Mouse (Mus musculus) urinary bladder, postnatal 4 days (tissue): ENCODE results near the gene Otud3.
A peak's percentile ranks its signal among the peaks of the same experiment; 100 is the strongest.
"Not testable (repeated sequence)": the region's sequence is repeated elsewhere in the genome, so short reads cannot be mapped to it uniquely, and the experiment has no call there.

Experiments used
- DNase-seq, 2 experiments: peaks; one replicate each; pipeline ENCODE4 v3.0.0; 2021 to 2022; ENCODE audit warnings: low spot score in 2 of 2

The Otud3 gene

DNA sequence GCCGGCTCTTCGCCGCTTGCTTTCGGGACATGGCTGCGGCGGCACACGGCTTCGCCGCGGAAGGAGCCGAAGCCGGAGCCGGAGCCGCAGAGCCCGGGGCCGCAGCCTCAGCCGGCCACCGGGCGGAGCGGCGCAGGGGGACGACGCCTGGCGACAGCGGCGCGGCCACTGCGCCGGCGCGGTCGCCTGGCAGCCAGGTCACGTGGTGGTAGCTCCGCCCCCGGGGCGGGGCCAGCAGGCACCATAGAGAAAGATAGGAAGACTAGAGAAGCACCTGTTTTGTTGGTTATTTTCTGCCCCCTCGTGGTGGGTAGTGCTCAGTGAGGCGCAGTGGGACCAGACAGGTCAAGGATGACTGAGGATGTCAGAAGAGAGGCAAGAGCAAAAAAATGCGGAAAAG is at the start of gene Otud3:
Otud3 (minus strand) TSS at position 149 of the 400 bp plus-strand sequence.
- peak; percentile 93 to 94 for DNase-seq

DNA sequence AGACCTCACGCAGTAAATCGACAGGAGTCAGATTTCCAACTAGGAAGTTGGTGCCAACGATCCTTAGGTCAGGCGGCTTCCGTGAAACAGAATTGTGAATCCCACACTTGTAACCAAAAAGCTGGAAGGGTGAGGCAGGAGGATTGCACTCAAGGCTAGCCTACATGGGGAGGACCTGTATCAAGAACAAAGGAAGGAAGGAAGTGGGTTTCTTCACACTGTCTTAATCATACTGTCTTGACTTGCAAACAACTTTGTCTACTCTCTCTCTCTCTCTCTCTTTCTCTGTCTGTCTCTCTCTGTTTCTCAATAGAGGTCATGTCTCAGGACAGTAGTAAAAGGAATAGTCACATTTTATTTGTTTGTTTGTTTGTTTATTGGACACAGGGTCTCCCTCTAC is 49.0 kb upstream of the Otud3 start:
- no peak for DNase-seq

DNA sequence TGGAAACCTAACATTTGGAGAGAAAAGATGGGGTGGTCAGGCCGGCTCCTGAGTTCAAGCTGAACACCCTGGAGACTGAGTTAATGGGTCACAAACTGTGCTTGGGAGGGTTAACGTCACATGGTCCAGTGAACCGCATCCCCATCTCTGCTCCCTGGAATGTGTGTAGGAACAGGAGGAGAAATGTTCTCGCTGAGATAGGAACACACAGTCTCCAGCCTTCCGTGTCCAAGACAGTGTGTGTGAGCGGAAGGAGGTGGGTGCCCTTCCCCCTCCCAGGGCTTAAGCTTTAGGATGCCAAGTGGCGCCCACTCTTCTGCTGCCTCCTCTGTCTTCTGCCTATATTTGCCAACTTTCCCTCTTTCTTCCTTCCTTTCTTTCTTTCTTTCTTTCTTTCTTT is 46.2 kb upstream of the Otud3 start:
- DNase-seq: no peak

DNA sequence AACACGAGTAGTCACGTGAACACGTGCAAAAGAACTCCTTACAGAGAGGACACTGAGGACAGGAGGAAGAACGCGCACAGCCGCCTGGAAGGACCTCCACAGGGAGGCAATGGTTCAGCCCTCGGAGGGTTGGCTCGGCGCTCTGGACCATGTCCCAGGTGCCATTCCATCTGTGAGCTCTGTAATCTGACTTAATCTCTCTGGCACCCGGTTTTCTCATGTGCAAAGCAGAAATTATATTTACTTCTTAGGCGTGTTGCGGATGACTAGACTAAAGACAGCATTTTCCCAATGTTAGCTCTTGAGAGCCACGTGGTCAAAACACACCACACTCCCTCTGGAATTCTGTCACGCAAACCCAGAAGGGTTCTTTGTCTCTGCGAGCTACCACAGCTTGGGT is 45.4 kb upstream of the Otud3 start:
- DNase-seq: no peak

DNA sequence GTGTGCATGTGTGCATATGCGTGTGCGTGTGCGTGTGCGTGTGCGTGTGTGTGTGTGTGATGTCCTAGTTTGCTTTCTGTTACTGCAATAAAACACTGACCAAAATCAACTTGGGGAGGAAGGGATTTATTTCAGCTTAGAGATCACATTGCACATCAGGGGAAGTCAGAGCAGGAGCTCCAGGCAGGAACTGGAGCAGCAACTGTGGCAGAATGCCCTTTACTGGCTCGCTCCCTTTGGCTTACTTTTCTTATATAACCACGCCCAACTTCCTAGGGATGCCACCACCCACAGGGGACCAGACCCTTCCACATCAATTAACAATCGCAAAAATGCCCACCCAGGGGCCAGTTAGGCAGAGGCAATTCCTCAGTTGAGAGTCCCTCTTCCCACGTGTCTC is 44.9 kb upstream of the Otud3 start:
- DNase-seq: no peak

DNA sequence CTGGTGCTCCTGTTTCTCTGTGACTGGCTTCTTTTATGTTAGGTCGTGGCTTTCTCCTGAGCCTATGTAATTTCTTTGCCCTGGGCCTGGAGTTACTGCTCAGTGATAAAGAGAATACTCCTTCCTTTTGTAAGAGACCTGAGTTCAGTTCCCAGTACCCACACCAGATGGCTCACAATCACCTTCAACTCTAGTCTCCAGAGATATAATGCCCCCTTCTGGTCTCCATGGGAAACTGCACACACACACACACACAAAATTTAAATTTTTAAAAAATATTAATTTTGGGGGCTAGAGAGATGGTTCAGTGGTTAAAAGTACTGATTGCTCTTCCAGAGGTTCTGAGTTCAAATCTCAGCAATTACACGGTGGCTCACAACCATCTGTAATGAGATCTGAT is 34.5 kb upstream of the Otud3 start:
- DNase-seq: no peak

DNA sequence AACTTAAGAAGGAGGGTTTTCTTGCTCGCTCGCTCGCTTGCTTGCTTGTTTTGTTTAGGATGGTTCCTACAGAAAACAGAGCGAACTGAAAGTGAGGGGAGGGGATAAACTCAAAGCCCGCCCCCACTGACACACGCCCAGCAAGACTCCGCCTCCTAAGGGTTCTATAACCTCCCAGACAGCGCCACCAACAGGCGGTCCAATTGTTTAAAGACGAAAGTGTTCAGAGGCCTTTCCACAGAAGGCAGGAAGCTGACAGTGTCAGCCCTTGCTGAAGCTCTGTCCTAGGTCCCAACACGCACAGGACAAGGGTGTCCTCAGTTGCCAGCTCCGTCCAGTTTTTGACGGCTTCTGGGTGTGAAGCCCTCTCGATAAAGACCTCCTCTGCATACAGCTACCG is 30.0 kb upstream of the Otud3 start:
- peak; percentile 46 to 83 for DNase-seq

DNA sequence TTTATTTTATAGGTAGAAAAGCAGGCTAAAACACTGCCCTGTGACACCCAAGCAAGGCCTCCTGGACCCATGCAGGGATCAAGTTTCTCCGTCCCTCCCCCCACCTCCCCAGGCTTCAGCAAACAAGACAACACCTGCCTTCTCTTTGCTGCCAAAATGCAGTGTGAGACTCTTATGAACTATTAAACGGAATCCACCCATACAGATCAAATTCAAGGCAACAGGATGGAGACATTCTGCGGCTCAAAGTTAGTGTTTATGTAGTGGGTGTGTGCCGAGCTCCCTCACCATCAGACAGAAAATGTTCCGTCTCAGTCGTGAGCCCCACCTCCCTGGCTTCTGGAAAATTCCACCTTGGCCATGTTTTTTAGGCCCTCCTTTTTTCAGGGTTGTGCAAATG is 28.2 kb upstream of the Otud3 start:
- DNase-seq: no peak

DNA sequence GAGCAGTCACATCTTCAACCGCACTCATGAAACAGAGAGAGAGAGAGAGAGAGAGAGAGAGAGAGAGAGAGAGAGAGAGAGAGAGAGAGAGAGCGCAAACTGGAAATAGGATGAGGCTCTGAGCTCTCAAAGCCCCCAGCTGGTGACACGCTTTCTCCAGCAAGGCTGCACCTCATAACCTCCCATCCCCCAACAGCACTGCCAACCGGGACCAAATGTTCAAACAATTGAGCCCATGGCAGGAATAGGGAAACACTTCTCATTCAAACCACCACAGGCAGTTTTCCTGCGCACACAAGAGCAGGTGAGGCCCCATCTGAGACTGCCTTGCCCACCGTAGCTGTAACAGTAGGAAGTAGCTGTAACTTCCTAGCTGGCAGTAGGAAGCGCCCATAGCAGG is 27.7 kb upstream of the Otud3 start:
- DNase-seq: no peak

DNA sequence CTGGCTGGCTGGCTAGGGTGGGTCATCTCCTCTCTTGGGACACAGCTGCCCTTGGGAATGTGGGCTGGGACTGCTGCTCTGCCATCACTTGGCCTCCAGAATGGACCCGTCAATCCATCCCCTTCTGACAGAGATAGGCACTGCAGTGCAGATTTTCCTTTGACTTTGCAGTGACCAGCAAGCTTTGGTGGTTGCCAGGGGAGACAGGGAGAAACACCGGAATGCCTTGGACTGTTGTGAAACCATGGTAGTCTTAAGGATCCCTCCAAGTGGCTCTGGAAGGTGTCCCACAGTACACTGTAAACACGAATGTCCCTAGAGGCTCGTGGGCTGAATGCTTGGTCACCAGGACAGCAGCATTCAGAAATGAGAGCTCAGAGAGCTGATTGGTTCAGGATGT is 25.7 kb upstream of the Otud3 start:
- DNase-seq: no peak

DNA sequence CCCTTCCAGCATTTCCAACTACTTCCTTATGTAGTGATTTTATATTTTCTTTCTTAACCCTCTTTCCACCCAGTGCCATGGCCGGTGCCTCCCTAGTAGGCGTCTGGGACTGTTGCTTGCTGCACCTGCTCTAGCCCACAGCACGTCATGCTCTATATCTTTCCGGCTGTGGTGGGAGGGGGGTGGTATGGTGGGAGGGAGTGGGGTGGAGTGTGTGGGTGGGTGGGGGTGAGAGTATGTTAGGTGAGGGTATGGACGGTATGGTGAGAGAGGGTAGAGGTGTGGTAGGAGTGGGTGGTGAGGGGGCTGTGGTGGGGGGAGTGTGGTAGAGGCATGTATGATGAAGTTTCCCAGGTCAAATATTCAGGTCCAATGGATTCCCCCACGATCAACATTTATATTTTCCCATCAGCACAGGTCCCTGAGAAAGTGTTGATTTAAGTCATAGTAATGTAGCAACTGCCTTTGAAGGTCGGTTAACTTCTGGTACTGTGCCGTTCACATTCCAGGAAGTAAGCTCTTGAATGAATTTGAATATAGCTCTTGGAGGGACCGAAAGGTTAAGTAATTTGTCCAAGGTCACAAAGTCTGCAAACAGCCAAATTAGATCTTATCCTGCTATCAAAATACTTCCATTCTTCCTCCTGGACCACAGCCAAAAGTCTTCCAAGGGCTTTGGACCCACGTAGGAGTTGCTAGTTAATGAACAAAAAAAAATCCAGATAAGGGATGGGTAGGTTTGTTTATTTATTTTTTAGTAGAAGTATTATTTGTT is 24.9 kb upstream of the Otud3 start:
- DNase-seq: no peak

DNA sequence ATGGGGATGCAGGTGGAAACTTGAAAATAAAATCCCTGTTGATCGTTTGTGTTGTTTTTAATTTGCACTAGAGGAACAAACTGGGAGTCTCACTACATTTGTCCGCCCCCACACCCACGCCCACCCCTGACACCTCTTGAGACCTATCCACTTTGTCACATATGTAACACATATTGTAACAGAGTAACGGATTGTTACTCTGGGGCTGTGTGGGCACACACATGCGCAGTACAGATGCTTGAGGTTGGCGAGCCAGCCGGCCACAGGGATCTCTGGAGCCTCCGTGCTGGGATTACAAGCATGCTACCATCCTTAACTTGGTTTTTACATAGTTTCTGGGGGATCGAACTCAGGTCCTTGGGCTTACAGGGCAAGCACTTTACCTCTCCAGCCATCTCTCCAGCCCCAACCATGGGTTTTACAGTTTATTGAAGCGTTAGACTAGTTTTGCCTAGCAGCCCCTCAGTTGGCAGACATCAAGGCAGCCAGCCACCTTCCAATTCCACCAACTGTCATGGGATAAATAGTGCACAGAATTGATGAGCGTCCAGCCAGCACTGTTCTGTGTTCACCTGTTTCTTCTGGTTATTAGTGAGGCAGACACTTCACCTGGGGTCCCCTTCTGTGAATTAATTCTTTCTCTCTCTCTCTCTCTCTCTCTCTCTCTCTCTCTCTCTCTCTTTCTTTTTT is 20.9 kb upstream of the Otud3 start:
- no peak for DNase-seq

DNA sequence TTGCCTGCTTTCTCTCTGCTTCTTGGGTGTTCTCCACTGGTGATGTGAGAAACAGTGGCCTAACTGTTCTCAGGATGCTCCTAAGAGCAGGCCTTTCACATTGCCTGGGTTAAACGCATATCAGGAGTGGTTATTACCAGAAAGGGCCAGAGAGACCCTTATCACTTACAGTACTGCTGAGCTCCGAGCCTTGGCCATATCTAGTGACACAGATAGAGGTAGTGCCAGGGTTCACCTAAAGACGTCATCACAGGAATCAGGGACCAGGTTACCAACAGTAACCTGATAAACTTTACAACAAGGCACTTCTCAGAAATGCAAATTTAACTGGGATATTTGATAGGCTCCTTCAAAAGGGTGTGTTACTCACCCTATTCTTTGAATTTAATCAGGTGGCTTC is 20.1 kb upstream of the Otud3 start:
- DNase-seq: no peak

DNA sequence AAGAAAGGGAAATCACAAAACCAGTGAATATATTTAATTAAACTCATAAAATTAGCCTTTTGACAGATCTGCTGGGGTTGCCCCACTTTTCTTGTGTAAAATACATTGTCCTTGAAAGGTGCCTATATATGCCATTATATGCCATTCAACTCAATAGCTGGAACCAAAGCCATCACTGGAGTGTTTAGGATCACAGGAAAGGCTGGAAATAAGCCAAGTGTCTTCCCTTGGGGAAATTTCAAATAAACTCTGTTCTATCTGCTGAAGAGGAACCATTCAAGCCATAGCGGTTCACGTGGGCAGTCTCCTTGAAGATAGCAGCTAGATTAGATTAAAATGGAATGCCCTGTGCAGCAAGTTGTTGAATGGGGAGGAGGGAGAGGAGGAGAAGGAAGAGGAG is 11.8 kb upstream of the Otud3 start:
- DNase-seq: no peak

DNA sequence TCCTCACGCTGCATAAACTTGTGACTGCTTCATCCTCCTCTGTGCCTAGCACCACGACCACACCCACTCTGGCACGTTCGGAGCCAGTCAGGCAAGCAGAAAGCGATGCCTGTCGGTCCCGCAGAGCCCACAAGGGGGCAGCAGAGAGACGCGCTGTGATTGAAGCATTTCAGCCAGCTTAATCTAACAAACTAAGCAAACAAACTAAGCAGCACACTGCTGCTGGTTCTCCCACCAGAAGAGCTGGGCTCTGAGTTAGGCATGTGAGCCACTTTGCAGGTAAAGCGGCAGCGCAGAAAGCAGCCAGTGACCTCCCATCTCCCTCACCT is 8.3 kb upstream of the Otud3 start:
- peak; percentile 89 to 97 for DNase-seq

DNA sequence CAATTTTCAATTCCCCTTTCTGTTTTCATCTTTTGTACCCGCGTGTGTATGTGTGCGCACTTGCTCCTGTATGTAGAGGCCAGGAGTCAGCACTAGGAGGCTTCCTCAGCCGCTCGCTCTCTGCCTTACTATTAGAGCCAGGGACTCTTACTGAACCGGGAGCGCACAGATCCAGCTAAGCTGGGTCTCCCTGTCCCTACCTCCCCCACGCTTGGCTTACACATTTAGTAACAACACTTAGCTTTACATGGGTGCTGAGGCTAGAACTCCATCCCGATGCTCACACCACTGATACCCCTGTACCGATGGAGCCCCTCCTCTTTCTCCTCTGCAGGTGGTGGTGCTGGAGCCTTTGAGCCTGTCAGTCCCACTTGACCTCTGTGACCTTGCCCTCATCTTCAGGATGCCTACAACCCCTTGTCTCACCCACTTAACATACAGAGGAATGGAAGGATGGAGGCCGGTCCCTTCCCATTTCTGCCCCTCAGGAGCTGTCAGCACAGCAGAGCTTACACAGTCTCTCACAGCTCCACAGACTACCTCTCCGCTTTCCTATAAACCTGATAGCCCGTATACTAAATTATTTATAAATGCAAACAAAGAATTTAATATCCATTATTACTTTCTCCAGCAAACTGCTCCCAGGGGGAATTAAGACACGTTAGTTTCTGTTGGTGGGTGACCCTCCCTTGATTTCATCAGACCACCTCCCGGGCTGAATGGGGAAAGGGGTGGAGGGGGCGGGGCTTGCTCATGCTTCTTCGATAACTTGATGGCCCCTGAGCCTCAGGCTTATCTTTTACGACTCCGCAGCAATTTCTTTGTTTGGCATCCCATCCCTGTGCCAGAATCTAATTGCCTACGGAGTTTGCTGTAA is 7.7 kb upstream of the Otud3 start:
- no peak for DNase-seq

DNA sequence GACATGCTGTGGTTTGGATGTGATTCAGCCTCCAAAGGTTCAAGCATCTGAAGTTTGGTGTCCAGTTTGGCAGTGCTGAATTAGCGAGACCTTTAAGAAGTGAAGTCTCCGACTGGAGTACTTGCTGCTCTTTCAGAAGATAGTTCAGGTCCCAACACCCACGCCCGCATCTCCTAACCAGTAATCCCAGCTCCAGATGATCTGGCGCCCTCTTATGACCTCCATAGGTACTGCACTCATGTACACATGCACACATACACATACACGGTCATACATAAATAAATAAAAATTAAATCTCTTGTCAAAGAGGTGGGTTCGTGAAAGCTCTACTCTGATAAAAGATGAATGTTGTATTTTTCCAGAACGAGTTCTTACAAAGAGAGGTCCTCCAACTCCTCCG is 3.5 kb upstream of the Otud3 start:
- DNase-seq: no peak

DNA sequence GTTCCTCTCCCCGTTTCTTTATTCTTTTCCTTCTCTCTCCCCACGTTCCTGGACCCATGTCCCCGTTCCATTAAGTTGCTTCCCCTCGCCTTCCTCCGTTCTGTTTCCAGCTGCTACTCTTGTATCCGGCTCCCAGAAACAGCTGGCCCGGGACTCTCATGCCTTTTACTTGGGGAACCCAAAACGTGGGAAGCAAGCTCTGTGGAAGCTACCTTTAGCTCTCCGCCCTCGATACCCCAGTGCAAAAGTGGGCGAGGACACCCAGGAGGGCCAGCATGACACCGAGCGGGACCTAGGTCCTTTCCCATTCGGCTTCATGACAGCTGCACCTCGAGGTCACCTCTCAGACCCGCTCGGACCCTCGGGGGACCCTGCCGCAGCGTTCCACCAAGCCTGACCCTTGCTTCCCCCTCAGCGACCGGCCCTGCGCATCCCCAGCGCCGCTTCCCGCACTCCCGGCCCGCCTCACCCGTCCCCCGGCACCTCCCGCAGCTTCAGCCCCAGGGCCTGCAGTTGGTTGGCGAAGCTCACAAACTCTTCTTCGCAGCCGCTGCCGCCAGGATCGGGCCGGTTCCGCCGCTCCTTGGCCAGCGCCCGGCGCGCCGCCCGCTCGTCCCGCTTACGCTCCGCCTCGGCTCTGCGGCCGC is 481 bp downstream of the Otud3 start:
- peak in 1 of 2 experiments; percentile 29 for DNase-seq

DNA sequence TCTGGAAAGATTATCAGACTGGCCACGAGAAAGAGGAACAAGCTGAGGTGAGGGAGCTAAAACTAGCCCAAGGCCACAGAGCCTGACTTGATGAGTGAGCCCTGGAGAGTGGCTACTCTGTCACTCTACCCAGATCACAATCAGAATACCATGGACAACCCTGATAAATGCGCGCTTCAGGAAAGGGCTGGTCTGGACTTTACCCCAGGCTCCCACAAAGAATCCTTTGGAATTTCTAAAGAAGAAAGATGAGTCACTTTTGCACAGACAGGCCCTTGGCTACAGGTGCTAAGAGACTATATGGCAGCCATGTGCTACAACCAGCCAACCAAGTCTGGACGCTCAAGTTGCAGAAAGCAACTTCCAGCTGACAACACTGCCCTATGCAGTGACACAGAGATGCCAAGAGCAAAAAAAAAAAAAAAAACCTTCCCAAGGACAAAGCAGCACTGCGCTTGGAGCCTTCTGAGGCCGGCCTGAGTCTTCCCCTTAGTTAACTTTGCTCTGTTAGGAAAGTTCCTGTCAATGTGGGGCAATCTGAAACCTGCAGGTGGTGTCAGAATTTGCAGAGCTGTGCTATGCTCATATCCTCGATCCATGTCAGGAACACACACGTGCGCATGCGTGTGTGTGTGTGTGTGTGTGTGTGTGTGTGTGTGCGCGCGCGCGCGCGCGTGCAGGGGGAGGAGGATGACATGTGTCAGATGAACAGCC is 8.0 kb downstream of the Otud3 start:
- no peak for DNase-seq

DNA sequence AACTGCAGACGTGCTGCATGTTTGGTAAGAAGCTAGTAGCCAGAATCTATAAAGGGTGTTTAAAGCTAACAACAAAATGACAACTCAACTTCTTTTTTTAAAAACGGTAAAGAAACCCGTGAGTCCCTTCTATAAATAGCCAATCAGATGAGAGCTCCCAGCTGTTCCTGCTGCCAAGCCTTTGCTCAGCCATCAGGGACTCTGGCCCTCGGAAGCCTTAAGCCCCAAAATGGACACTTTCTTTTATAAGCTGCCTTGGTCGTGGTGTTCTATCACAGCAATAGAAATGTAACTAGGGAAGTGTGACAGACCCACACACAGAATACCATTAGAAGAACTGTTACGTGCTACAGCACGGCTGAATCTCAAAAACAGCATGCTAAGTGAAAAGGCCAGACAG is 14.4 kb downstream of the Otud3 start:
- no peak for DNase-seq

DNA sequence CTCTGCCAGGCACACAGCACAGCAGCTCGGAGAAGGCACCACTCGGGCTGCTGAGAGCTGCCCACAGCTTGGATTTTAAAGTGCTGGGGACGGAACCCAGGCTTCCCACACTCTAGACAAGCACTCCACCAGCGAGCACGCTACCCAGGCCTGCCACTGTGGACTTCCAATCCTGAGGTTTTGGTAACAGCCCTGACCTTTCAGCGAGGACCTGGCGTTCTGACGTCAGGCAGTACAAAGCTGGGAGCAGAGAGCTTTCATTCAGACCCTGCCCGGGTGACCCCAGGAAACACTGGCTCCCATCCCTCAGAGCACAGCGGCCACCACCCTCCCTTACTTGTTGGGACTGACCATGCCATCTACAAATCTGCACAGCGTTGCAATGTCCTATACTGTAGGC is 20.0 kb downstream of the Otud3 start:
- DNase-seq: not testable (repeated sequence)

DNA sequence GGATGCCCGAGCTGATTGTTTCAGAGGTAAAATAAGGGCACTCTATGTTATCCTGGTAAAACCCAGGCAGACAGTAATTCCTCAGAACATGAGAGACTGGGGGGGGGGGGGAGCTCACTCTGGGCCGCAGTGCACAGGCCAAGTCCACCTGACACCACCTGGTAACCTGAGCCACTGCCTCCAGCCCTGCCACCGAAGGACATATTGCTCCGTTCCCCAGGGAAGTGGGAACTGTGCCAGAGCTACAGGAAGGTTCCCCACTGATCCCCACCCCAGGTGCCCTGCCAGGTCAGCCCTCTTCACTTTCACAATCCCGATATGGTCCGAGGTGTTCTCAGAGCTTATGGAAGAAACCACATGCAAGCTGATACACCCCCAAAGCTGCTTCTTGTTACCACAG is 21.1 kb downstream of the Otud3 start:
- DNase-seq: no peak
